Mouse (Mus musculus) cortical plate, adult 2 months (tissue): Measurements from ENCODE around the gene Cyp4a31.

Experiments used
- CTCF ChIP-seq: fragments of 200-500 bp; IDR thresholded peaks from 2 replicates; pipeline ENCODE4 v1.5.1; 2011; ENCODE audit warnings: mild to moderate bottlenecking, control low read depth, low read length; ENCODE audit not compliant: insufficient read depth; ENCODE audit errors: extremely low read depth
- POLR2A ChIP-seq: fragments of 200-500 bp; IDR thresholded peaks from 2 replicates; pipeline ENCODE4 v1.6.1; 2011; ENCODE audit warnings: mild to moderate bottlenecking, low read length, control low read depth; ENCODE audit not compliant: insufficient read depth; ENCODE audit errors: extremely low read depth

DNA sequence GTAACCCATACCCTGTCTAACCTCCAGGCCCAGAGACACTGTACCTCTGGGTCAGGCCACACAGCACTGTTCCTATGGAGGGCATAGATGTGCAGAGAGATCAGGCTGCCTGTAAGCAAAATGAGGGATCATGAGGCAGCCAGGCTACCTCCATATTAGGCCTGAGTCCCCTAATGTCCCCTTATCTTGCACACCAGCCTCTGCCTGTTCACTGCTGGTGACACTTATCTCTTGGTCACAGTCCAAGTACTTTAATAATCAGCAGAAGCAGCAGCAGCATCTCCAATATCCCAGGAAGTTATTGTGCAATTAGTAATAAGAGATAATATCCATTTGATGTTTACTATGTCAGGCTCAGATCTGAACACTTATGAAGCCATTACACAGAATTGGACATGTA, 19.6 kb downstream of the Cyp4a31 start:
- TF ChIP-seq POLR2A (no peak), CTCF (no peak)
